Mouse (Mus musculus) kidney, embryonic 16.5 days (tissue): ENCODE measurements around the gene Etv3. TPM values are rescaled to one million over a fixed set of nuclear protein-coding genes. Genes with fewer than 3 reads are reported as not detected.

ENCODE experiments used
- ATAC-seq: fragments of 200-750 bp; cut with Nextera tagmentation; 2 replicates; pipeline ENCODE4 v1.8.0; 2017; ENCODE audit warnings: moderate TSS enrichment; ENCODE audit not compliant: low FRiP score, low TSS enrichment
- H3K27ac ChIP-seq: fragments of 300-500 bp; sonication (generic); 2 replicates; pipeline ENCODE4 v1.5.1; 2014; ENCODE audit warnings: low read length
- H3K27me3 ChIP-seq: fragments of 300-500 bp; sonication (generic); 2 replicates; pipeline ENCODE4 v1.6.1; 2014; ENCODE audit warnings: low read length, control low read depth, mixed read lengths; ENCODE audit not compliant: insufficient read depth
- H3K36me3 ChIP-seq: fragments of 300-500 bp; sonication (generic); 2 replicates; pipeline ENCODE4 v1.6.1; 2014; ENCODE audit warnings: low read length, control low read depth, mixed read lengths; ENCODE audit not compliant: insufficient read depth
- H3K4me1 ChIP-seq: fragments of 300-500 bp; sonication (generic); 2 replicates; pipeline ENCODE4 v1.6.1; 2014; ENCODE audit warnings: low read length, control low read depth, mixed read lengths; ENCODE audit not compliant: insufficient read depth
- H3K4me2 ChIP-seq: fragments of 300-500 bp; sonication (generic); replicated peaks from 2 replicates; pipeline ENCODE4 v1.6.1; 2014; ENCODE audit warnings: low read depth, low read length
- H3K4me3 ChIP-seq: fragments of 300-500 bp; sonication (generic); 2 replicates; pipeline ENCODE4 v1.5.1; 2014; ENCODE audit warnings: mild to moderate bottlenecking, low read length
- H3K9ac ChIP-seq: fragments of 300-500 bp; sonication (generic); replicated peaks from 2 replicates; pipeline ENCODE4 v1.6.1; 2014; ENCODE audit warnings: low read length
- H3K9me3 ChIP-seq: fragments of 300-500 bp; sonication (generic); 2 replicates; pipeline ENCODE4 v1.6.1; 2016; ENCODE audit warnings: low read length, control low read depth
- WGBS: fragments of 180-500 bp; shearing (Covaris S2); extraction: QIAGEN DNeasy Blood & Tissue Kit; methylation state at CpG from one replicate; pipeline ENCODE4 v1.1.7; 2014; 5-methylcytosine and 5-hydroxymethylcytosine counted together
- polyA plus RNA-seq: library from polyadenylated mRNA; unstranded; fragments of >200 nt; fragmentation: Nextera tagmentation; extraction: Ambion mirVana; gene quantifications from 2 replicates; pipeline ENCODE4 v1.2.1, GENCODE M21; 2015

Etv3 gene
- polyA plus RNA-seq, 1 experiment from 2014 or later = 14.4 TPM

- Histone ChIP-seq H3K9me3 (no peaks in the 10 kb centered on the region), H3K36me3 (no peaks in the 10 kb centered on the region), H3K4me3 (no peak overlapping the region), H3K27me3 (no peaks in the 10 kb centered on the region; the same call in 1 of the 2 replicates), H3K9ac (no peak overlapping the region), H3K4me1 (no peaks in the 10 kb centered on the region), H3K4me2 (no peak overlapping the region), H3K27ac (no peak overlapping the region)
- 38% methylated on average over 8 of the region's 8 CpGs for WGBS
- no peak for ATAC-seq
Measured at GRCm38 (mm10) chr3:87501151-87501550, 24.1 kb upstream of the Etv3 start.

GRCm38 (mm10) chr3:87502771-87503170 lies 22.4 kb upstream of the Etv3 start:
- Histone ChIP-seq H3K4me3 (no peak overlapping the region), H3K4me2 (no peak overlapping the region), H3K36me3 (no peaks in the 10 kb centered on the region), H3K9ac (no peak overlapping the region), H3K9me3 (no peaks in the 10 kb centered on the region), H3K27me3 (no peaks in the 10 kb centered on the region; the same call in 1 of the 2 replicates), H3K4me1 (no peaks in the 10 kb centered on the region), H3K27ac (no peak overlapping the region)
- ATAC-seq = no peak
- 89% methylated on average over 6 of the region's 6 CpGs for WGBS

DNA sequence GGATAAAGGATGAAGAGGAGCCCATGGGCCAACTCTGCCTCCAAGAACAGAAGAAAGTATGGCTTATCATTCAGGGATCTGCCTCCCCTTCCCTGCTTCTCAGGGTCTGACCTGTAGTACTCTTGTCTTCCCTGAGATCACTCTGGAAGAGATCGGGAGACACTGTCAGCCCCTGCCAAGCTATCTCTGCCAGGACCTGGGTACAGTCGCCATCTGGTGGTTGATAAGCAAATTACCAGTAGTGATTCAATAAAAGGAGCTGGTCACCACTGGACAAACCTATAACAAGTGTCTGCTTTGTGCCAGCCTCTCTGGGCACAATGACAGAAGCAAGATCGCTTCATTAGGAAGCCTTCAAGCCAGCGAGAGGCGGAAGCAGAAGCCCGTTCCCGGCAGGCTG lies 20.9 kb upstream of the Etv3 start:
- Histone ChIP-seq H3K27ac (no peak overlapping the region), H3K4me1 (0 out of 2 replicates have a peak, but pooled peaks cover 4% of the 10 kb centered on the region), H3K36me3 (no peaks in the 10 kb centered on the region), H3K4me2 (no peak overlapping the region), H3K27me3 (no peaks in the 10 kb centered on the region; the same call in 1 of the 2 replicates), H3K9ac (no peak overlapping the region), H3K4me3 (no peak overlapping the region), H3K9me3 (no peaks in the 10 kb centered on the region)
- 0 out of 2 replicates have a peak, but pooled peaks have one; percentile 23 for ATAC-seq
- WGBS = 36% methylated on average over 7 of the region's 7 CpGs

GRCm38 (mm10) chr3:87504749-87505425 lies 20.3 kb upstream of the Etv3 start:
- Histone ChIP-seq H3K9ac (no peak overlapping the region), H3K9me3 (no peaks in the 10 kb centered on the region), H3K4me2 (no peak overlapping the region), H3K36me3 (no peaks in the 10 kb centered on the region), H3K4me1 (0 out of 2 replicates have a peak, but pooled peaks cover 4% of the 10 kb centered on the region), H3K27ac (no peak overlapping the region), H3K27me3 (no peaks in the 10 kb centered on the region; the same call in 1 of the 2 replicates), H3K4me3 (no peak overlapping the region)
- ATAC-seq = no peak
- 47% methylated on average over 4 of the region's 4 CpGs for WGBS

- no peak for ATAC-seq
- 0 out of 2 replicates have a peak, but pooled peaks cover 4% of the 10 kb centered on the region for H3K4me1 ChIP-seq
- no peaks in the 10 kb centered on the region for H3K36me3 ChIP-seq
- 72% methylated on average over 12 of the region's 12 CpGs for WGBS
- no peaks in the 10 kb centered on the region for H3K9me3 ChIP-seq
- no peak overlapping the region for H3K4me3 ChIP-seq
- H3K9ac ChIP-seq = no peak overlapping the region
- H3K27ac ChIP-seq = no peak overlapping the region
- no peaks in the 10 kb centered on the region for H3K27me3 ChIP-seq
- no peak overlapping the region for H3K4me2 ChIP-seq
Measured at GRCm38 (mm10) chr3:87506456-87507416, 18.5 kb upstream of the Etv3 start.

GRCm38 (mm10) chr3:87508205-87508901 lies 16.9 kb upstream of the Etv3 start:
- ATAC-seq = peak; percentile 84
- 24% methylated on average over 17 of the region's 17 CpGs for WGBS
- Histone ChIP-seq H3K4me1 (0 out of 2 replicates have a peak, but pooled peaks cover 4% of the 10 kb centered on the region), H3K9ac (peak overlapping the region; percentile 27; the same call in 1 of the 2 replicates), H3K4me3 (no peak overlapping the region), H3K27me3 (no peaks in the 10 kb centered on the region), H3K36me3 (no peaks in the 10 kb centered on the region), H3K9me3 (no peaks in the 10 kb centered on the region), H3K4me2 (peak overlapping the region; percentile 41), H3K27ac (no peak overlapping the region)

DNA sequence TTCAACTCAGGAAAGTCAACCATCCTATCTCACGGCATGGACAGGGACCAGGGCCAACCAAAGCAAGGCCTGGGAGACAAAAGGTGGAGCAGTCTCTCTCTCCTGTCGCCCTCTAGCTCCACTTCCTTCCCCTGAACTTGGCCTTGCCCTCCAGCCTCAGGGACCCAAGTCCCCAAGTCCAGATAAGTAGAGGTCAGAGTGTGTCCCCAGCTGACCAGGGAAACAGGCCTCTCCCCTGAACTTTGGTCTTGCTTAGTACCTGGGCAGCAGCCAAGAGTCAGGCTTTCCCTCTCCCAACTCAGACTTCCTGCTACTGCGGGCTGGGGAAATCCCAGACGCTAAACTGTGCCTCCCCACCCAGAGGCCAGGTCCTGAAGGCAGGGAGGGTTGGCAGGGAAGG lies 16.1 kb upstream of the Etv3 start:
- H3K4me2 ChIP-seq = no peak overlapping the region
- no peaks in the 10 kb centered on the region for H3K27me3 ChIP-seq
- ATAC-seq = no peak
- H3K9me3 ChIP-seq = no peaks in the 10 kb centered on the region
- 0 out of 2 replicates have a peak, but pooled peaks cover 4% of the 10 kb centered on the region for H3K4me1 ChIP-seq
- no peak overlapping the region for H3K9ac ChIP-seq
- H3K36me3 ChIP-seq = no peaks in the 10 kb centered on the region
- H3K27ac ChIP-seq = no peak overlapping the region
- H3K4me3 ChIP-seq = no peak overlapping the region
- WGBS = 48% methylated on average over 4 of the region's 4 CpGs

GRCm38 (mm10) chr3:87510832-87511231 lies 14.4 kb upstream of the Etv3 start:
- 85% methylated on average over 9 of the region's 9 CpGs for WGBS
- ATAC-seq = no peak
- Histone ChIP-seq H3K4me2 (no peak overlapping the region), H3K4me1 (peaks cover 10% of the 10 kb centered on the region), H3K36me3 (no peaks in the 10 kb centered on the region), H3K9me3 (no peaks in the 10 kb centered on the region), H3K27me3 (no peaks in the 10 kb centered on the region), H3K4me3 (no peak overlapping the region), H3K27ac (no peak overlapping the region), H3K9ac (no peak overlapping the region)

DNA sequence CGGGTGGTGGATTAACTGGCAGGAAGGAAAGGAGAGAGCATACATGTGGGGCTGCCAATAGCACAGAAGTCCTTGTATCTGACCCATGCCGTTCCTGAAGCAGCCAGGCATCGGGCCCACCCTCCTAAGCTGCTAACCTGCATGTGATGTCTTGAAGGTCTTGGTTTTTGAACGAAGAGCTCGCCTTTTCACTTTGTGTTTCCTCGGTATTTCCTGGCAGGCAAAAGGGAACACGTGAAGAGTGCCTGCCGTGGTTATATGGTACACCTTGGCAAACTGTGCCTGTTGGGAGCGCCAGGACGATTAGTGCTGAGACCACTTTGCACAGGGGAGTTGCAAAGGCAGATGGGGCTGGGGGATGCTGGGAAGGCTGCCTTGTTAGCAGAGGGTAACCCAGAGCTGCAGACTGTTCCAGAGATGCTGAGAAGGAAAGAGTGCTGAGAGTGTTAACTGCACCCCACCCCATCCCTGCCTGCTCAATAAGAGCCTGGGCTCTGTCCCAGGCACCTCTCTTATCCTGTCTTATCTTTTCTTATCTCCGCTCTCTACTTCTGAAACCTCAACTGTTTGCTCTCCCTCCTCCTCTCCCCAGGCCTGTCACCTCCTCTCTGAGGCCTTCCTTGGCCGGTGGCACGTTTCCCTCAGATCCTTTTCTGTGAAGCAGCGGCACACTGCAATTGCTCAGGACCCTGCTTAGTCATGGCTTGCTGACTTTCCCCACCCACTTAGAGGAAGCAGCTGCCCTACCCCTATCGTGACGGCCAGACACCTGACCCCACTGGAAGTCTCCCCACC lies 13.0 kb upstream of the Etv3 start:
- peaks cover 10% of the 10 kb centered on the region for H3K4me1 ChIP-seq
- H3K4me3 ChIP-seq = no peak overlapping the region
- no peaks in the 10 kb centered on the region for H3K27me3 ChIP-seq
- H3K27ac ChIP-seq = no peak overlapping the region
- H3K4me2 ChIP-seq = no peak overlapping the region
- WGBS = 51% methylated on average over 16 of the region's 16 CpGs
- H3K9me3 ChIP-seq = no peaks in the 10 kb centered on the region
- no peaks in the 10 kb centered on the region for H3K36me3 ChIP-seq
- ATAC-seq = no peak
- H3K9ac ChIP-seq = no peak overlapping the region
